Mouse (Mus musculus) intestine, embryonic 16.5 days (tissue): ENCODE measurements around the gene Cog5. TPM values are rescaled to one million over a fixed set of nuclear protein-coding genes. Genes with fewer than 3 reads are reported as not detected.

ENCODE experiments used
- ATAC-seq: fragments of 200-750 bp; cut with Nextera tagmentation; 2 replicates; pipeline ENCODE4 v1.8.0; 2017; ENCODE audit warnings: moderate TSS enrichment, moderate library complexity
- H3K27ac ChIP-seq: fragments of 300-500 bp; sonication (generic); 2 replicates; pipeline ENCODE4 v1.5.1; 2014; ENCODE audit warnings: mild to moderate bottlenecking, low read length
- H3K27me3 ChIP-seq: fragments of 300-500 bp; sonication (generic); replicated peaks from 2 replicates; pipeline ENCODE4 v1.6.1; 2014; ENCODE audit warnings: low read length, control low read depth, mixed read lengths; ENCODE audit not compliant: control insufficient read depth, insufficient read depth
- H3K36me3 ChIP-seq: fragments of 300-500 bp; sonication (generic); 2 replicates; pipeline ENCODE4 v1.6.1; 2014; ENCODE audit warnings: low read length, control low read depth; ENCODE audit not compliant: control insufficient read depth, insufficient read depth
- H3K4me1 ChIP-seq: fragments of 300-500 bp; sonication (generic); 2 replicates; pipeline ENCODE4 v1.6.1; 2014; ENCODE audit warnings: low read length, control low read depth, mixed read lengths; ENCODE audit not compliant: control insufficient read depth, insufficient read depth
- H3K4me2 ChIP-seq: fragments of 300-500 bp; sonication (generic); 2 replicates; pipeline ENCODE4 v1.6.1; 2014; ENCODE audit warnings: low read depth, low read length, control low read depth
- H3K4me3 ChIP-seq: fragments of 300-500 bp; sonication (generic); 2 replicates; pipeline ENCODE4 v1.5.1; 2014; ENCODE audit warnings: mild to moderate bottlenecking, low read length
- H3K9ac ChIP-seq: fragments of 300-500 bp; sonication (generic); 2 replicates; pipeline ENCODE4 v1.6.1; 2014; ENCODE audit warnings: low read depth, low read length
- H3K9me3 ChIP-seq: fragments of 300-500 bp; sonication (generic); 2 replicates; pipeline ENCODE4 v1.6.1; 2016; ENCODE audit warnings: low read length, control low read depth; ENCODE audit not compliant: control insufficient read depth
- WGBS: fragments of 180-500 bp; shearing (Covaris S2); extraction: QIAGEN DNeasy Blood & Tissue Kit; methylation state at CpG from one replicate; pipeline ENCODE4 v1.1.7; 2014; 5-methylcytosine and 5-hydroxymethylcytosine counted together
- polyA plus RNA-seq: library from polyadenylated mRNA; unstranded; fragments of >200 nt; fragmentation: Nextera tagmentation; extraction: Ambion mirVana; gene quantifications from 2 replicates; pipeline ENCODE4 v1.2.1, GENCODE M21; 2015

Cog5 gene
- polyA plus RNA-seq, 1 experiment from 2014 or later, result 20.6 TPM

DNA sequence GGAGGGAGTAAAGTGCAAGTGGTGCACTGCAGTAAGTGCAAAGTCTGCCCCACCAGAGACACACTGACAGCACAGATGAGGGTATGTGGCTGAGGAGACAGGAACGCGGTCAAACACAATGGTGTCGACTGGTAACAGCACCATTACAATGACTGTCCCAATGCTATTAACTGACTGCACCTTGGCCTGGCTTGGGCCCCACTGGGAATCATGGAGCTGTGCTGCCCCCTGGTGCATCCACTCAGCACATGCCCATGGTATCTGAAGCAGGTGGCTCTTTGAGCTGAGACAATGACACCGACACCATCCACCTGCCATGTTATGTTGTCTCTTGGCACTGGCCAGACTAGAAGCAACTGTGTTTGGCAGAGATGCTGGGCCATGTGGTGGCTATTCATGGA is 272.0 kb downstream of the Cog5 start:
- 0 out of 2 replicates have a peak, but pooled peaks cover 4% of the 10 kb centered on the region for H3K36me3 ChIP-seq
- peak; percentile 76 for ATAC-seq
- no peak overlapping the region for H3K4me2 ChIP-seq
- H3K9ac ChIP-seq, result no peak overlapping the region
- no peak overlapping the region for H3K27ac ChIP-seq
- no peaks in the 10 kb centered on the region for H3K27me3 ChIP-seq
- H3K4me1 ChIP-seq, result no peaks in the 10 kb centered on the region
- H3K4me3 ChIP-seq, result no peak overlapping the region
- H3K9me3 ChIP-seq, result no peaks in the 10 kb centered on the region
- WGBS, result 69% methylated on average over 4 of the region's 4 CpGs

GRCm38 (mm10) chr12:31928498-31928897 is 273.8 kb downstream of the Cog5 start:
- Histone ChIP-seq H3K4me1 (no peaks in the 10 kb centered on the region), H3K4me2 (no peak overlapping the region), H3K27ac (no peak overlapping the region), H3K9me3 (no peaks in the 10 kb centered on the region), H3K27me3 (no peaks in the 10 kb centered on the region), H3K9ac (no peak overlapping the region), H3K36me3 (peaks cover 4% of the 10 kb centered on the region; the same call in 1 of the 2 replicates), H3K4me3 (no peak overlapping the region)
- no peak for ATAC-seq
- 46% methylated on average over 3 of the region's 3 CpGs for WGBS

DNA sequence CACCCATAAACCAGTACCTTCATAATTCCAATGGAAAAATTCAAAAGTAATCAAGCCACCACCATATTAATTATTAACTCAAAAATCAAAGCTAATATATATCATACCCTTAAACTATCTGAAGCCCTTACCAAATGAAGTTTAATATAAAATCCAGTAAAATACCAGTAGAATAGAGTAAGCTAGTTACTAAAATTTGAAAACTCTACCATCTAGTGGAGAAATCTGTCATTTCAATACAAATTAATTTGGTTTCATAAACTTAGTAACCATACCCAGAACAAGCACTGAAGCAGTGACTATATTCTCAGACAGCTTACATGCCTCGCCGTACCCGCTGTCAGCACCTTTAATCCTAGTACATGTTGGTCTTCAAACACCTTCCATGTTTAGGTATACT is 277.1 kb downstream of the Cog5 start:
- H3K36me3 ChIP-seq, result peaks cover 6% of the 10 kb centered on the region; the same call in 1 of the 2 replicates

DNA sequence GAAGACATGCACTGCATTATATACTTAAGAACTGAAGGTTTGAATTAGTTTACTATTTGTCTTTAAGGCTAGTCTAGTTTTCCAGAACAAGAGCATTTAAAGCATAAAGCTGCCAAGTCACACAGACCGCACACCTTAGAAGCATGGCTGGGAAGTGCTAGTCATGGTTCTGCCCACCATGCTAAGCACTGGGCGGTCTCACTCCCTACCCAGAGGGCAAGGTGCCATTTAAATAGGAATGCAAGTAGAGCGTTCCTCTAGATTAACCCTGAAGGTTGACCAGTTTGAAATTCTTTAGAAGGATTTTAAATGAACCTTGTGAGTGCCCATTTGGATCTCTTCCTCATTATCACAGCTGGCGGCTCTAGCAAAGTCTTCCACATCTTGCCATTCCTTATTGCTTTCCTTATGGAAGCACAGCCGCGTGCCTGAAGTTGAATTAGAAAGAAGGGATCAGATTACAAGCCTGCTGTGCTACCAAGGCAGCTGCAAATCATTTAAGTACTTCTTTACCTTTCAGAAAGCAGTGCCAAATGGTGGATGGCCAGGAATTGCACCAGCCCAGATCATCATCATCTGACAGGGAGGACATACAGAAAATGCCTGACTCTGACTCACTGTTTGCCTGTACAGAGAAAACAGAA is 282.1 kb downstream of the Cog5 start:
- H3K9ac ChIP-seq, result no peak overlapping the region
- H3K9me3 ChIP-seq, result no peaks in the 10 kb centered on the region
- H3K36me3 ChIP-seq, result peaks cover 14% of the 10 kb centered on the region
- no peak for ATAC-seq
- H3K4me2 ChIP-seq, result no peak overlapping the region
- WGBS, result 55% methylated on average over 6 of the region's 6 CpGs
- H3K4me3 ChIP-seq, result no peak overlapping the region
- H3K27ac ChIP-seq, result no peak overlapping the region
- no peaks in the 10 kb centered on the region for H3K27me3 ChIP-seq
- H3K4me1 ChIP-seq, result no peaks in the 10 kb centered on the region

More for the DNA sequence above, 277.1 kb downstream of the Cog5 start:
- Histone ChIP-seq H3K4me3 (no peak overlapping the region), H3K4me2 (no peak overlapping the region), H3K27ac (no peak overlapping the region), H3K4me1 (no peaks in the 10 kb centered on the region), H3K27me3 (no peaks in the 10 kb centered on the region), H3K9ac (no peak overlapping the region), H3K9me3 (no peaks in the 10 kb centered on the region)
- ATAC-seq, result no peak
- 93% methylated on average over 3 of the region's 3 CpGs for WGBS

GRCm38 (mm10) chr12:31937613-31938012 is 282.9 kb downstream of the Cog5 start:
- Histone ChIP-seq H3K27me3 (no peaks in the 10 kb centered on the region), H3K4me1 (no peaks in the 10 kb centered on the region), H3K4me2 (no peak overlapping the region), H3K9ac (no peak overlapping the region), H3K9me3 (no peaks in the 10 kb centered on the region), H3K4me3 (no peak overlapping the region), H3K27ac (no peak overlapping the region), H3K36me3 (peaks cover 14% of the 10 kb centered on the region)
- no peak for ATAC-seq
- 85% methylated on average over 3 of the region's 3 CpGs for WGBS

DNA sequence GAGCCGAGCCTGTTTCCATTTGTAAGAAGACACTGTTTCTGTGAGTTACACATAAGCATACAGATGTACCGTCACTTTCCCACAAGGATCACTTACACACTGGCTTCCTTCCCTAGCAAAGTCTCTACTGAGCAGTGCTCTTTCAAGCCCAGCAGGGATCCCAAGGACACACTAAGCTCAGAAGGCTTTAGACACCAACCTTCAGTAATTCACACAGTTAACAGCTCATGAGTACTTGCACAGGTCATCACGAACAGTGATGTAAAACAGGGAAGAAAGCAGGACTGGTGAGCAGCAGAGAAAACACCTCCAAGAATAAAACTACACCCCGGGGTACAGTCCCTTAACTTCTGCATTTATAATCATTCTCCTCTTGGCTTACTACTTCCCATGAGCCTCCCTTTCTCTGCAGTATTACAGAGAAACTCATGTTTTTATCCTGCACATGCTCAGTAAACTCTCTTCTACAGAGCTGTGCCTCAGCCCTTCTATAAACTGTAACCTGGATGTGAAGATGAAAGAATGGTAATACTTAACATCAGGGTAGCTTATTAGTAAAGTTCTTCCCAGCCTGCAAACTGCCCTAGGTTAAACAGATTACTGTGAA is 283.8 kb downstream of the Cog5 start:
- Histone ChIP-seq H3K36me3 (peaks cover 21% of the 10 kb centered on the region), H3K4me2 (no peak overlapping the region)

DNA sequence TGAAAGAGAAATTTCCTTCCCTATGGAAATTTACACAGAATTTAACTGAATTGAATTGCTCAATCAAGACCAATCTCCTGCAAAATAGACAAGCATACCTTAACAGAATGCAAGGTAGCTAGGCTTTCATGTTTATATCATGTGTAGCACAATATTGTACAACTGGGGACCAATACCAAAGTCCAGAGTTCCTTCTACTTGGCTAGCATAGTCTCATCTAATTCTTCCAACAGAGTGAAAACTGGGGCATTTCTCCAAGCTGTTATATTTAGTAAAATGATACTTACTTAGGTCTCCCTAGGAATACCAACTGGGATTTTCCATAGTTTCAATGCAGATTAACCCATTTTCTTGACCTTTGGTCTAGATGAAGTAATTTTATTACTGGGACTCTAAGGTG is 284.4 kb downstream of the Cog5 start:
- no peaks in the 10 kb centered on the region; the same call in 1 of the 2 replicates for H3K4me1 ChIP-seq
- peaks cover 21% of the 10 kb centered on the region for H3K36me3 ChIP-seq
- no peak overlapping the region for H3K4me3 ChIP-seq
- no peak for ATAC-seq
- no peaks in the 10 kb centered on the region for H3K27me3 ChIP-seq
- H3K27ac ChIP-seq, result no peak overlapping the region
- no peak overlapping the region for H3K9ac ChIP-seq
- H3K9me3 ChIP-seq, result no peaks in the 10 kb centered on the region
- H3K4me2 ChIP-seq, result no peak overlapping the region

More for the DNA sequence above, 283.8 kb downstream of the Cog5 start:
- Histone ChIP-seq H3K27me3 (no peaks in the 10 kb centered on the region), H3K4me3 (no peak overlapping the region), H3K27ac (no peak overlapping the region), H3K9me3 (no peaks in the 10 kb centered on the region), H3K4me1 (no peaks in the 10 kb centered on the region), H3K9ac (no peak overlapping the region)
- 92% methylated on average over 4 of the region's 4 CpGs for WGBS
- no peak for ATAC-seq

DNA sequence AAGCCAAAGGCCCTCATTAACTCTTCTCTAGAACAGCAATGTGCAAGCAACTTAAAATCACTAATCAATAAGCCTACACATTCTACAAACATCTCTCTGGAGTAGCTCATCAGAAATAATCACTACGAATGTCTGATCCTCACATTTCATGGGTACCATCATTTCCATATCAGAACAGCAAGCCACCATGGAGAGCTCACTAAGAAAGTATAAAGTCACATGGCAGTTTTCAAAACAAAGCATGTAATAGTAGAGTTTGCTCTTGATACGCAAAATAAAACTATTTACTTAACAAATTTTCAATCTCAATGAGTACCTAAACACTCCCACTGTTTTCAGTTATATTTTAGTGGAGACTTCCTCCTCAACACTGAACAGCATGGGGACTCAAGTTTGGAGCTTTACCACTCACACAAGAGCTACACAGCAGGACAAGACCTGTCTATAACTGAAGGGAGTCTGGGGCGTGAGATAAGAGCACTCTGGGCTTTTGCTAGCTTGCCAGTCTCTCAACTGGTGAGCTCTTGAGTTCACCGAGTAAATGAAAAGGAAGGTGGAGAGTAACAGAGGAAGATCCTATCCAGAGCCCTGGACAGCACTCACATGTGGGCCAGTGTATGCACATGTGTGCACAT is 288.5 kb downstream of the Cog5 start:
- WGBS, result 93% methylated on average over 4 of the region's 4 CpGs

GRCm38 (mm10) chr12:31944405-31944804 is 289.7 kb downstream of the Cog5 start:
- 85% methylated on average over 2 of the region's 2 CpGs for WGBS
- Histone ChIP-seq H3K9ac (no peak overlapping the region), H3K4me3 (no peak overlapping the region)

More for the DNA sequence above, 288.5 kb downstream of the Cog5 start:
- peaks cover 15% of the 10 kb centered on the region for H3K36me3 ChIP-seq
- no peaks in the 10 kb centered on the region for H3K27me3 ChIP-seq
- no peaks in the 10 kb centered on the region; the same call in 1 of the 2 replicates for H3K4me1 ChIP-seq
- no peak overlapping the region for H3K4me2 ChIP-seq
- ATAC-seq, result no peak
- no peaks in the 10 kb centered on the region for H3K9me3 ChIP-seq
- H3K4me3 ChIP-seq, result no peak overlapping the region
- H3K9ac ChIP-seq, result no peak overlapping the region
- H3K27ac ChIP-seq, result no peak overlapping the region

More at GRCm38 (mm10) chr12:31944405-31944804, 289.7 kb downstream of the Cog5 start:
- Histone ChIP-seq H3K36me3 (peaks cover 10% of the 10 kb centered on the region), H3K9me3 (no peaks in the 10 kb centered on the region), H3K4me1 (no peaks in the 10 kb centered on the region; the same call in 1 of the 2 replicates), H3K27me3 (no peaks in the 10 kb centered on the region), H3K4me2 (no peak overlapping the region), H3K27ac (no peak overlapping the region)
- ATAC-seq, result no peak
